Mouse (Mus musculus) right cerebral cortex, postnatal 10 days (tissue): ENCODE measurements around the gene Pde4d.

Experiments
- DNase-seq, 2 experiments: peaks; one replicate each; pipeline ENCODE4 v3.0.0; 2021; ENCODE audit warnings: low spot score in 2 of 2

The Pde4d gene

GRCm38 (mm10) chr13:109279211-109279610 lies 829.5 kb downstream of the Pde4d start:
- DNase-seq, result no peak

DNA sequence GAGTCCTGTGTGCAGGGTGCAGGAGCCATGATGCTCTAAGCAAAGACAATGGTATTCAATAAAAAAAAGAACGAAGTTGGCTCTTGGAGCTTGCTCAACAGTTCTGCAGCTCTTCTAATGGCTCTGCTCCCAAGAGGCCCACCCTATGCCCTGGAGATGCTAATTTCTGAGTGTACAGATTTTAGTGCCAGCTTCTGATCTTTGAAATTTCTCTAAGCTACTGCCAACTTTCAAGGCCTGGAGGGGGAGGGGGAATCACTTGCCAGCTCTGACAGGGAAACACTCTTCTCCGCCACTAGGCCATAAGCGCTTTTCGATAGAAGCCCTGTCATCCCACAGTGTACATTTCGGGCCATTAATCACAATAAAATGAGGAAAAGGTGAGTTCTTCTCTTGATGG lies 830.7 kb downstream of the Pde4d start:
- DNase-seq, result peak; percentile 50 to 61

DNA sequence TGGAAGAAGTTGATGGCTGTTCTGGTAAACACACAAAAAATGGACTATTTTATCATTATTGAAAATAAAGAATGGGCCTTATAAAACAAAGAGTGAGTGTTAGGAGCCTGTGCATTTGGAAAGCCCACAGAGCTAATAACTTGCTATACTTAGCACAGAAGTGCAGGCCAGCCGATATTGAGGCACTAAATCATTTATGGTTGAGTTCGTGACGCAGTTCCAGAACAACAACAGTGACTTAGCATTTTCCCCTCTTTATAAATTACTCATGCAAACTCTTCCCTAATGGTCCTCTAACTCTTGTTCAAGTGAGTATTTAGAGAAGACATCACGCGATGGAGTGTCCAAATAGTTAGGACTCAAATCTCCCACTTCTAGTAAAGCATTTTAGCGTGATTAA lies 837.7 kb downstream of the Pde4d start:
- no peak for DNase-seq

DNA sequence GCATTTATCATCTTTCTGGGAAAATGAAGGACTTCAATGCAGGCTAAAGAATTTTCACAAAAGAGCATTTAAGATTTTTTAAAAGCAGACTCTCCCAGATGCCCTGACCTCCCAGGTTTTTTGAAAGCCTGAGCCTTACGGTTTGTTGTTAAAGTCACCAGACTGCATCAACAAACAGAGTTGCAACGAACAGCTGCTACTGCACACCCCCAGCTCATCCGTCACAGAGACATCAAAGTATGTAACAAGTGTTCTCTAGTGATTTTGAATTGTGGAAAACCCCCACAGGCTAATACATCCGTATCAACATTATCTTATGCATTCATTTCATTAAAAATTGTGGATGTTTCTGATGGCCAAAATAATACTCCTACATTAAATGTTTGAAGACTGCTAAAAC lies 841.2 kb downstream of the Pde4d start:
- no peak for DNase-seq

DNA sequence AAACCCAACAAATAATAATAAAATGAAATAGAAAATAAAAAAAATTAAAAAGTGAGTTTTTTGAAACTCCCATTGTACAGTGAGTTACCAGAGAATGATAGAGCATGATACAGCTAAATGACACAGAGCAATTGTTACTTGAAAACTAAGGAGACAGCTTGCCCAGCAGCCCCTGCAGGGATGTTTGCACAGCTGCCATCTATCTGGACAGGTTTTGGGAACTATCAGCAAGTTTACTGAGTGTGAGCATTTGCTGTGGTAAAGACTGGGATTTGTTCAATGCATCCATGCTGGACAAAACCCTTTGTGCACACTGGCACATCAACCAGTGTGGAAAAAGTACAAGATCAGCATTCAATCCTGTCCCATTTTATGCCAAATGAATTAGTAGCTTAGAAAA lies 843.3 kb downstream of the Pde4d start:
- no peak for DNase-seq

DNA sequence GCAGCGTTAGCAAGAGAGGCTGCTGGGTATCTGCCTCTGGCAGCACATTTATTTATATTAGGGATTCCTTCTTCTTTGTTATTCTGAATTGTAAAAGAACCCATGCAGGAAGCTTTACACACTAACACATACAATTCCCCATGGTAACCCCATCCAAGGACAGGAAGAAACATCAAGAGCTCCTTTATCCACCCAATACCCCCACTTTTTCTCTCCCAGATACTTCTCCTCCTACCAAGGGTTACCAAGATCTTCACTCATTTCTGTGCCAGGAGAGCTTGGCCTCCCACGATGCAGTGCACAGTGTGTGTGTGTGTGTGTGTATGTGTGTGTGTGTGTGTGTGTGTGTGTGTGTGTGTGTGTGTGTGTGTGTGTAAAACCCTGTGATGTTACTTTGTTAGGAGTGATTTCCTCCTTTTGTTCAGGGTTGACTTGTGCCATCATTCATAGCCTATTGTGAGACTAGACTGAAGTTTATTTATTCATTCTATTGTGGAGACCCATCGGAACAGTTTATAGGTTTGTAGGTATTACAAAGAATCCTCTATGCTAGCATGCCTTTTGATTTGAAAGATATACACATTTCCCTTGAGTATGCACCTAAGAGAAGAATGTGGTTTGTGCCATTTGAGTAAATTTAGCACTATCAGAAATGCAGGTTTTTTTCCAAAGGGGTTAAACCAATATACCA lies 846.7 kb downstream of the Pde4d start:
- DNase-seq, result no peak

- no peak for DNase-seq
Observed at GRCm38 (mm10) chr13:109298852-109299251, 849.1 kb downstream of the Pde4d start.

GRCm38 (mm10) chr13:109299511-109300250 lies 849.9 kb downstream of the Pde4d start:
- no peak for DNase-seq

GRCm38 (mm10) chr13:109312542-109312941 lies 862.8 kb downstream of the Pde4d start:
- DNase-seq, result no peak

DNA sequence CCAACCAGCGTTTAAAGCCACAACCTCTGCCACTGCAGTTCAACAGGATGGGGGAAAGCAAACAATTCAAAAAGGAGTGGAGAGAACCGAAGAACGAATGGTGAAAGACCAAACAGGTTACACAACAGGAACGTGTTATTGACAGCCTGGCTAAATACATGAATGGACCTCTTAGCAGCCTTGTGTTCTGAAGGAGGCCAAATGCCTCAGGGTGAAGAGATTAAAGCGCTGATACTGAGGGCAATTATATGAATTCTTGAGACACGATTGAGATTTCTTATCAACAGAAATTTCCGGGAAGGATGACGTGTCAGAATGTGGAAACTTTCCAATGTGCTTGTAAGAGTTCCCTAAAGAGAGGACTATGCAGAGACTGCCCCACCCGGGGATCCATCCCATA lies 865.9 kb downstream of the Pde4d start:
- DNase-seq, result no peak

DNA sequence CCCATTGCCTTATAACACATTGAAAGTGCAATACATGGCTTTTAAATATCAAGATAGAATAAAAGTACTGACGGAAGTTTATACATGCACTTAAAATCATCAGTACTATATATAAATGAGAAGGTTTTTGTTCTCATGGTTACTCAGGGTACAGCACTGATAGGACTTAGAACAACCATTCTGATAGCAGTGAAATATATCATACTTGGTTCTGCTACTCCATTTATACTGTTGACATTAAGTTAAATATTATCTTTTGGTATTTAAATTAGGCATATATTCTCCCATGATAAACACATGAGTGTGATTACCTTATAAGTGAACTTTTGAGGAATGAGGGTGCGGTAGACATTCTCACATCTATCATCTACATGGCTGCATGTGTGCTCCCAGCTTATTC lies 867.9 kb downstream of the Pde4d start:
- no peak for DNase-seq

DNA sequence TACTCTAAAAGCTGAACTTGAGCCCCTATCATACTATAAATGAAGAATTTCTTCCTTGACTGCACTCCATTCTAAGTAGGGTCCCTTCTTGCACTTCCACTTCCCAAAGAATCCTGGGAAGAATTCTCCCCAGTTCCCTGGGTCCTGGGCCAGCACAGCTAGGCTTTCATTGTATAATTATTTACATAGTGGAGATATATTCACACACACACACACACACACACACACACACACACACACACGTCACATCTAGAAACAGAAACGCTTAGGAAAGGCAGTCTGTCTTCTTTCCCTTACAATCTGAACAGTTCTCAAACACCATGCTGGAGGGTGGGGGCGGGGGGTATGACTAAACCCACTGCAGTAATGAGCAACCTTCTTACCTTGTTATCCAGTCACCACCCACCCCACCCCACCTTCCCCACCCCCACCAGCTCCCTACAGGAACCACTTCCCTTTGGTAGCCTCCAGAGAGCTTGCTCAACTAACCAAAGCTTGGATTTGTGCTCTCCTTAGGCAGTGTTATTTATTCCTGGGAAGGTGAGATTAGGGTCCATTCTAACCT lies 868.8 kb downstream of the Pde4d start:
- no peak for DNase-seq

GRCm38 (mm10) chr13:109326061-109326460 lies 876.3 kb downstream of the Pde4d start:
- no peak for DNase-seq

GRCm38 (mm10) chr13:109331563-109331962 lies 881.8 kb downstream of the Pde4d start:
- DNase-seq, result no peak

DNA sequence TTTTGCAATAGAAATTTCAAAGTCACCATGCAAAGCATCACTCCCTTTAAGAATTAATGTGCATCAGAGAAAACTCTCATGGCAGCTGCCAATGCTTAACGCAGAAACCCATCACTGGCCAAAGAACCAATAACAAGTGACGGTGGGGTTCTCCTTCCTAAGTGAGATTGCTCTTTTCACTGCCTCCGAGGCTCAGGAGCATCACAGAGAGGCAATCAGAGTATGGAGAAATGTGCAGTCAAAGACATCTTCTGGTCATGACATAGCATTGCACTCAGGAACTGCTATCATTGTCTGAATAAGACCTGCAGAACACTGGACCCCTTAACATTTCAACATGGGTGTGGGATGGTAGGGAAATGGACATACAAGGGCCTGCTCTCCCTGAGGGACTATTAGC lies 892.2 kb downstream of the Pde4d start:
- DNase-seq, result no peak

DNA sequence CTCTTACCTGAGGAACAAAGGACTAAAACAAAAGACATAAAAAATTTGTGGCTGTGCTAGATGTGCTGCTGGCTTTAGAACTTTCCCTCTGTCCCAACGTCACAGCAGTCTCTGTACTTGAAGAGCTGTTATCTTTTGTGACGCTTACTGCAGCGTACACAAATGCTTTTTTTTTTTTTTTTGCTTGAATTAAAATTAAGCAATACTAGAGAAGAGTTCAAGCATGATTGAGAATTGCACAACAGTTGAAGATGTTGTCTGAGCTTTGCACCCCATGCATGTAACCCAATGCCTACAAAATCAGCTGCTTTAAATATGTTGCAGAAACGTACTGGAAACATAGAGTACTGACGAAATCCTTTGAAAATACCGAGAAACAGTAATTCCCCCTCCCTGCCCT lies 892.7 kb downstream of the Pde4d start:
- DNase-seq, result no peak

DNA sequence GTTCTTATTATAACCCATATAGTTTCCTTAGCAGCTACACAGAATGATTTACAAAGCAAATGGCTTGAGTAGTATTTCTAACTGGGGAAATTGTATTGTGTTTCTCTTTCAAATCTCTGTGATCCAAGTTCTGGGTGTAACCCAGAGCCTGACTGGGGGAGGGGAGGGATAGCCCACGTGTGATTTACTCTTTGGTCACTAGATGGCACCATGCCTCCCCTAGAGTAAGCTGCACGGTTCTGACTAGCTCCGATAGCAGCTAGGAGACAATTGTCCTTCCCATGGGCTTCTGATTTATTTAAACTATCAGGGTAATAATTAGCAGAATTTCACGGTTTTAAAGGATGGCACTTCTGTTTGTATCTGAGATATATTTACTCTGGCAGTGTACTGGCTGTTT lies 893.8 kb downstream of the Pde4d start:
- peak; percentile 87 to 88 for DNase-seq

GRCm38 (mm10) chr13:109347770-109348169 lies 898.0 kb downstream of the Pde4d start:
- peak; percentile 40 to 41 for DNase-seq

GRCm38 (mm10) chr13:109348316-109348715 lies 898.6 kb downstream of the Pde4d start:
- DNase-seq, result no peak

DNA sequence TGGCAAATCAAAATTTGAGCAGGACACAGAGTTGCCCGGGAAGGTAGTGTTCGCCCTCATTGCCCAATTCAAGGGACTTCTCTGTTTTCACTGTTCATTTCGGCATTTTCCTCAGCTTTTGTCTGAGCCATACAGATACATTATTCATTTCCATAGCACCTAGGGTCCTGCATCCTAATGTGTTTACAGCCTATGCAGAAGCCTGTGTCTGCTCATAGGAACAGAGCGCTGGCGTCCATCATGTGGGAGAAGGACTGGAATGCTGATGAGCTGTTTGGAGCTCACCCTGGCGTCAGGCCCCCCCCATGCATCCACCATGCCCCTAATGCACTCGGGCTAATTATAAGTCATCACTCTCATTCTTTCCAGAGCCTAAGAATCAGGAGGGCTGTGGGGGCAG lies 900.4 kb downstream of the Pde4d start:
- peak in 1 of 2 experiments; percentile 27 for DNase-seq

GRCm38 (mm10) chr13:109354017-109354416 lies 904.3 kb downstream of the Pde4d start:
- DNase-seq, result no peak

DNA sequence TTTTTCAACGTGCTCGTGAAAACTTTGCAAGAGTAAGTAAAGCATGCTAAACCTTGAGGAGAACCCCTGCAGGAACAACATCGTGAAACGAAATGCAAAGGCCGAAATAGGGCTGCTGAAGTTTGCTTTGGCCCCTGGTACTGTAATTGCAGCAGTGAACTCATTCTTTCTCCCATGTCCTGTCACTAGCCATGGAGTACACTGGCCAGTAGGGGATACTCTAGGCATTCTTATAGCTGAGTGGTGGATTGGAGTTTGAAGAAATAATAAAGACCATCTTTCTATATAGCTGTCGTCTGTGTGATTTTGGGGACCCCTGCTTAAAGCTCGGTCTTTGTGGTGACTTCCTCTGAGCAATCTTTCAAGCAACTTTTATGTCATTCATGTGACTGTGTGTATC lies 906.5 kb downstream of the Pde4d start:
- no peak for DNase-seq

DNA sequence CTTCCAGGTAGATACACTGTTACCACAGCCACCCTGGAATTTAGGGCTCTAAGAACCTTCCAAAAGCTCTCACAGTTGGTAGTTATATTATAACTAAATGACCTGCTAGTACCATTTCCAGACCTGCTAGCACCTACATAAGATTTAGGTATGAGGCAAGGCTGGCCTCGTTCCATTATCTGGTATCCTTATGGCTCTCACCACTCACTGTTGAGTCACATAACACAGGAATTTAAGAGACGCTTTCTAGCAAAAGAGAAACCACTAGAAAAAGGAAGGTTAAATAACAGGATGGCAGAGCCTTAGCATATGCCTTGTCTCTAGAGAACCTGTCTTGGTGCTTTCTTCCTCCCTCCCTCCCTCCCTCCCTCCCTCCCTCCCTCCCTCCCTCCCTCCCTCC lies 910.2 kb downstream of the Pde4d start:
- DNase-seq, result no peak
